Mouse (Mus musculus): ENCODE results near the gene Vmn2r92.
"Not testable (repeated sequence)": the region's sequence is repeated elsewhere in the genome, so short reads cannot be mapped to it uniquely, and the experiment has no call there.

The Vmn2r92 gene

GRCm38 (mm10) chr17:18151587-18151986, at the start of gene Vmn2r92:
TSS of gene Vmn2r92 (plus strand) at chr17:18151887.
- not testable (repeated sequence) for DNase-seq (ENCODE audit: low spot score)

GRCm38 (mm10) chr17:18102265-18102664, 49.4 kb upstream of the Vmn2r92 start:
- not testable (repeated sequence) for DNase-seq (ENCODE audit: low spot score)

- not testable (repeated sequence) for DNase-seq (ENCODE audit: low spot score)
Observed at GRCm38 (mm10) chr17:18161194-18161593, 9.5 kb downstream of the Vmn2r92 start.

- no peak for DNase-seq (ENCODE audit: low spot score)
Observed at GRCm38 (mm10) chr17:18189732-18190131, 38.0 kb downstream of the Vmn2r92 start.

- no peak for DNase-seq (ENCODE audit: low spot score)
Observed at GRCm38 (mm10) chr17:18221300-18221699, 69.6 kb downstream of the Vmn2r92 start.

- DNase-seq (ENCODE audit: low spot score) = no peak
Observed at GRCm38 (mm10) chr17:18231996-18232395, 80.3 kb downstream of the Vmn2r92 start.

- no peak for DNase-seq (ENCODE audit: low spot score)
Observed at GRCm38 (mm10) chr17:18236931-18237330, 85.2 kb downstream of the Vmn2r92 start.
